Mouse (Mus musculus) heart, adult 2 months (tissue): ENCODE measurements around the gene Ankrd45.

Source experiments
- CTCF ChIP-seq: fragments of 200-600 bp; IDR thresholded peaks from 2 replicates; pipeline ENCODE4 v1.8.1; 2022; ENCODE audit warnings: antibody characterized with exemption, mild to moderate bottlenecking, moderate library complexity
- EP300 ChIP-seq: fragments of 200-500 bp; IDR thresholded peaks from 2 replicates; pipeline ENCODE4 v1.6.1; 2011; ENCODE audit warnings: low read depth, low read length, control low read depth; ENCODE audit not compliant: insufficient read depth
- POLR2A ChIP-seq: fragments of 200-500 bp; IDR thresholded peaks from 2 replicates; pipeline ENCODE4 v1.6.1; 2011; ENCODE audit warnings: mild to moderate bottlenecking, low read depth, low read length, control low read depth; ENCODE audit not compliant: insufficient read depth

DNA sequence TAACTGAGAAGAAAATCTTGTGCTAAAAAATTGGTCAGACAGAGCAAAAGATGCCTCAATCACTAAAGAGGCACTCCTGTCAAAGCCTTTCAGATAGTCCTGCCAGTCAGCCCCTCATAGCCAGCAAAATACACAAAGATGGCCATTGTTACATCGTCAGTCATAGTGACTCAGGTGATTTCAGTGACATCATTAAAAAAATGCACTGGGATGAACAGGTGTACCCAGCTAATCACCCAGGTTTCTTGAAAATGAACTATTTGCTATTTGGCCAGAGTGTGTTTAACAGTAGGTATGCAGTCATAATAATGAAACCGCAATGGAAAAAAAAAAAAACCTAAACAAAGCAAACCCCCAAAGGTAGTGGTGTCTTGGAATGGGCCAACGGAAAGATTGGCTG, 16.7 kb downstream of the Ankrd45 start, which contains the start of gene Tex50:
- no peak for TF ChIP-seq CTCF
- TF ChIP-seq POLR2A = no peak
- no peak for TF ChIP-seq EP300
